15 mouse cellular contexts compared by ENCODE assay signal in genomic region chr9:71303594-71303993, GRCm38 (mm10).
DNase-seq lines count a peak whose midpoint lies in the region; ATAC-seq and TF ChIP-seq lines count a peak whose summit lies in the region.
"Had no signal": no experiment of that assay in that cellular context is flagged by ENCODE, and none has a peak within 500 bp of the region (broad histone marks: within the 10 kb centered on the region; RNA-seq: fewer than 3 reads in every experiment).

No protein-coding gene starts in this region.

- H3K4me1 ChIP-seq in liver, adult 2 months (ENCODE audit: control insufficient read depth, insufficient read depth, low read length): no peaks in the 10 kb centered on the region
- no peaks in the 10 kb centered on the region for H3K4me1 ChIP-seq in liver, embryonic 11.5 days (replicated peaks; ENCODE audit: control insufficient read depth, insufficient read depth, low read length)
- peaks cover 0 to 15% of the 10 kb centered on the region in 2 experiments; a peak in 2 of 4 replicates for H3K4me1 ChIP-seq in CH12.LX (ENCODE audit: control insufficient read depth in 1 of 2, insufficient read depth in 2 of 2)
- H3K4me1 ChIP-seq in G1E (ENCODE audit: insufficient read depth, low read depth, low read length): no peaks in the 10 kb centered on the region
- no peaks in the 10 kb centered on the region for H3K4me1 ChIP-seq in liver, postnatal 0 days (ENCODE audit: insufficient read depth)
- H3K4me1 ChIP-seq: embryonic facial prominence, embryonic 15.5 days had no signal

- DNase-seq in liver, adult 2 months (ENCODE audit: extremely low read depth, low read depth, low spot score): no peak
- no peak for DNase-seq in liver, embryonic 11.5 days (ENCODE audit: low spot score)
- DNase-seq in CH12.LX (ENCODE audit: extremely low read depth): peak; percentile 45
- DNase-seq in G1E (ENCODE audit: low spot score): peak; percentile 5
- DNase-seq in liver, postnatal 0 days: peak; percentile 27
- DNase-seq in spleen, postnatal 36 days (ENCODE audit: low spot score in 2 of 2): no peak
- no peak for DNase-seq in heart, adult 11 months
- DNase-seq: adrenal gland, adult 2 months; gastrocnemius, postnatal 14 days had no signal

- no peak for ATAC-seq in liver, embryonic 11.5 days (replicated peaks; ENCODE audit: low FRiP score)
- ATAC-seq in G1E (ENCODE audit: extremely low read depth, insufficient number of reproducible peaks, low FRiP score, poor library complexity, severe bottlenecking): no peak
- ATAC-seq in liver, postnatal 0 days: no peak
- ATAC-seq: forebrain, embryonic 14.5 days; Patski had no signal

- H3K27me3 ChIP-seq in liver, adult 2 months (ENCODE audit: control insufficient read depth, insufficient read depth, low read length): no peaks in the 10 kb centered on the region
- H3K27me3 ChIP-seq in liver, embryonic 11.5 days (replicated peaks; ENCODE audit: control insufficient read depth, insufficient read depth, low read length): no peaks in the 10 kb centered on the region
- no peaks in the 10 kb centered on the region for H3K27me3 ChIP-seq in CH12.LX (replicated peaks)
- H3K27me3 ChIP-seq in G1E (ENCODE audit: insufficient read depth, low read length): no peaks in the 10 kb centered on the region; the same call in 1 of the 2 replicates
- no peaks in the 10 kb centered on the region for H3K27me3 ChIP-seq in liver, postnatal 0 days (ENCODE audit: insufficient read depth, low read length)
- H3K27me3 ChIP-seq: embryonic facial prominence, embryonic 15.5 days; kidney, embryonic 15.5 days; Patski had no signal

- H3K9me3 ChIP-seq in liver, embryonic 11.5 days (ENCODE audit: control insufficient read depth, low read length): no peaks in the 10 kb centered on the region
- H3K9me3 ChIP-seq in CH12.LX (replicated peaks; ENCODE audit: low read length): no peaks in the 10 kb centered on the region
- no peaks in the 10 kb centered on the region for H3K9me3 ChIP-seq in G1E (replicated peaks)
- no peaks in the 10 kb centered on the region for H3K9me3 ChIP-seq in liver, postnatal 0 days (ENCODE audit: low read length)
- H3K9me3 ChIP-seq: embryonic facial prominence, embryonic 15.5 days; kidney, embryonic 15.5 days had no signal

- WGBS in liver, adult 2 months: 57% methylated on average over 2 of the region's 2 CpGs
- WGBS in liver, embryonic 11.5 days: 53% methylated on average over 2 of the region's 2 CpGs
- 40% methylated on average over 2 of the region's 2 CpGs for WGBS in liver, postnatal 0 days (ENCODE audit: insufficient replicate concordance)

- no peak overlapping the region for H3K27ac ChIP-seq in liver, adult 2 months (replicated peaks; ENCODE audit: insufficient read depth, low read depth, low read length)
- H3K27ac ChIP-seq in liver, embryonic 11.5 days (ENCODE audit: low read depth, low read length): no peak overlapping the region
- H3K27ac ChIP-seq in CH12.LX (ENCODE audit: insufficient read depth, low read depth): no peak overlapping the region
- H3K27ac ChIP-seq in liver, postnatal 0 days (ENCODE audit: low read depth): no peak overlapping the region
- H3K27ac ChIP-seq: embryonic facial prominence, embryonic 15.5 days; hindbrain, embryonic 14.5 days; kidney, embryonic 15.5 days had no signal

- dilution Hi-C loops in CH12.LX (cut with MboI; ENCODE audit: extremely low pct_ligation_motif_present, extremely low pct_unique_long_range_greater_than_20kb, low sequenced_read_pairs): no loop called here

- TF ChIP-seq POLR2A in liver, adult 2 months (IDR thresholded peaks at IDR 0.05; ENCODE audit: extremely low read depth, insufficient read depth, low read length): no peak
- no peak for TF ChIP-seq POLR2A in CH12.LX (IDR thresholded peaks at IDR 0.05; ENCODE audit: low read depth, low read length)

- TF ChIP-seq EP300 in CH12.LX (IDR thresholded peaks at IDR 0.05; ENCODE audit: low read length): no peak
- TF ChIP-seq EP300 in liver, postnatal 0 days (IDR thresholded peaks at IDR 0.05; ENCODE audit: low read depth): no peak

- no peaks in the 10 kb centered on the region for H3K36me3 ChIP-seq in liver, adult 2 months (ENCODE audit: control insufficient read depth, insufficient read depth, low read length)
- no peaks in the 10 kb centered on the region for H3K36me3 ChIP-seq in liver, embryonic 11.5 days (ENCODE audit: control insufficient read depth, insufficient read depth, low read length)
- no peaks in the 10 kb centered on the region for H3K36me3 ChIP-seq in CH12.LX (replicated peaks in 1 of 2; ENCODE audit: control insufficient read depth in 1 of 2, insufficient read depth in 1 of 2, low read length in 1 of 2)
- H3K36me3 ChIP-seq in G1E (replicated peaks): no peaks in the 10 kb centered on the region
- H3K36me3 ChIP-seq in liver, postnatal 0 days (replicated peaks; ENCODE audit: insufficient read depth, low read length): no peaks in the 10 kb centered on the region
- H3K36me3 ChIP-seq: embryonic facial prominence, embryonic 15.5 days; kidney, embryonic 15.5 days had no signal

- H3K79me2 ChIP-seq in liver, adult 2 months (ENCODE audit: control insufficient read depth, insufficient read depth, low read length): no peaks in the 10 kb centered on the region
- no peaks in the 10 kb centered on the region for H3K79me2 ChIP-seq in CH12.LX (replicated peaks; ENCODE audit: control insufficient read depth, extremely low read depth, insufficient read depth, poor library complexity, severe bottlenecking)

- TF ChIP-seq RAD21 in CH12.LX (IDR thresholded peaks at IDR 0.05; ENCODE audit: low read depth, low read length): no peak; the same call in 1 of the 2 replicates

- in situ Hi-C loops in CH12.LX (cut with MboI; ENCODE audit: low pct_ligation_motif_present, low pct_unique_long_range_greater_than_20kb, low sequenced_read_pairs): no loop called here

- no peak overlapping the region for H3K4me2 ChIP-seq in liver, embryonic 11.5 days
- H3K4me2 ChIP-seq in CH12.LX (ENCODE audit: insufficient read depth, low read depth, poor library complexity, severe bottlenecking): no peak overlapping the region
- H3K4me2 ChIP-seq in liver, postnatal 0 days (ENCODE audit: low read depth, low read length): no peak overlapping the region
- H3K4me2 ChIP-seq: embryonic facial prominence, embryonic 15.5 days; hindbrain, embryonic 14.5 days; kidney, embryonic 15.5 days; midbrain, embryonic 11.5 days had no signal

- H3K4me3 ChIP-seq in liver, adult 2 months (ENCODE audit: insufficient read depth, low read depth, low read length): no peak overlapping the region
- no peak overlapping the region for H3K4me3 ChIP-seq in liver, embryonic 11.5 days (ENCODE audit: low read depth, low read length)
- no peak overlapping the region for H3K4me3 ChIP-seq in CH12.LX (replicated peaks in 1 of 3; ENCODE audit: low read depth in 2 of 3, low read length in 2 of 3, poor library complexity in 1 of 3)
- H3K4me3 ChIP-seq in G1E (ENCODE audit: low read depth, low read length): no peak overlapping the region
- no peak overlapping the region for H3K4me3 ChIP-seq in liver, postnatal 0 days (ENCODE audit: low read depth, low read length)
- H3K4me3 ChIP-seq: embryonic facial prominence, embryonic 15.5 days; kidney, embryonic 15.5 days had no signal

- peak; percentile 61 for TF ChIP-seq CTCF in liver, adult 2 months (IDR thresholded peaks at IDR 0.05; ENCODE audit: low read depth, low read length)
- TF ChIP-seq CTCF in CH12.LX (conservative IDR thresholded peaks at IDR 0.05 in 1 of 2, IDR thresholded peaks at IDR 0.05 in 1 of 2; ENCODE audit: low read depth in 2 of 2, low read length in 2 of 2): peak; percentile 21 to 59; a peak in 2 of 4 replicates
- peak; percentile 21; the same call in 1 of the 2 replicates for TF ChIP-seq CTCF in G1E (IDR thresholded peaks at IDR 0.05; ENCODE audit: low read depth, low read length)
- peak; percentile 41; the same call in 1 of the 2 replicates for TF ChIP-seq CTCF in liver, postnatal 0 days (IDR thresholded peaks at IDR 0.05; ENCODE audit: low read depth)

- no peak overlapping the region for H3K9ac ChIP-seq in liver, adult 2 months (ENCODE audit: low read depth, low read length)
- H3K9ac ChIP-seq in liver, embryonic 11.5 days (ENCODE audit: low read depth, low read length): no peak overlapping the region
- no peak overlapping the region for H3K9ac ChIP-seq in CH12.LX (ENCODE audit: insufficient read depth, low read depth)
- H3K9ac ChIP-seq in liver, postnatal 0 days (replicated peaks): no peak overlapping the region
- H3K9ac ChIP-seq: embryonic facial prominence, embryonic 15.5 days; hindbrain, embryonic 14.5 days; kidney, embryonic 15.5 days had no signal

TF ChIP-seq in CH12.LX, 34 proteins besides CTCF, POLR2A, EP300 and RAD21:
- TF ChIP-seq MAZ (IDR thresholded peaks at IDR 0.05; ENCODE audit: low read depth, low read length) (no peak), SMC3 (IDR thresholded peaks at IDR 0.05; ENCODE audit: low read depth, low read length) (peak; percentile 29; the same call in 1 of the 2 replicates)

Comparison
In these comparisons a context has a peak if more than half of its experiments do, and no peak if none do; other contexts are left out.
1. DNase-seq: peak in CH12.LX (single experiment), G1E (single experiment) and liver, postnatal 0 days (single experiment); none in liver, adult 2 months (single experiment), liver, embryonic 11.5 days (single experiment), spleen, postnatal 36 days (0 of 2) and heart, adult 11 months (single experiment).
2. Peak in every context shown above with its lines, with median percentiles within 50 percentile points of each other: CTCF ChIP-seq.